Mouse (Mus musculus) CD8-positive naive resting alpha-beta T cell, adult 2 months (primary cell): ENCODE measurements around the gene Slc25a39.

ENCODE experiments used
- DNase-seq, 2 experiments: peaks; one replicate each; pipeline ENCODE4 v3.0.0; 2022; ENCODE audit warnings: low read depth in 2 of 2, low spot score in 2 of 2

Gene Slc25a39

DNA sequence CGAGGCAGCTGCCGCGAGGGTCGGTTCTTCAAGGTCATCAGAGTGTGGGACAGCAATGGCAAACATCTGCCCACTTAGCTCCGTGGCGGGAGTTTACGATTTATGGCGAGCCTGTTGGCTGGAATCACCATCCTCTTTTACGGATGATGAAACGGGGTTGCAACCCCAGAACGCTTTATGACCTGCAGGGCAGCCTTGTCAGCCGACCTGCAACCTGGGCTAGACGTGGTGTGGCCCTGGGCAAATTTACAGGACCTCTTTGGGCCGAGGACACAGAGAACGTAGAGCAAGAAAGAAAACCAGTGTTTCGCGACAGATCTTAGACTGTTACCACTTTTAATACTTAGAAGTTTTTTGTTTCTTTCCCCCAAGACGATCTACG, at the start of gene Slc25a39:
Gene Slc25a39 (minus strand): TSS at position 113 of the 382 bp plus-strand sequence.
- peak; percentile 20 to 32 for DNase-seq

DNA sequence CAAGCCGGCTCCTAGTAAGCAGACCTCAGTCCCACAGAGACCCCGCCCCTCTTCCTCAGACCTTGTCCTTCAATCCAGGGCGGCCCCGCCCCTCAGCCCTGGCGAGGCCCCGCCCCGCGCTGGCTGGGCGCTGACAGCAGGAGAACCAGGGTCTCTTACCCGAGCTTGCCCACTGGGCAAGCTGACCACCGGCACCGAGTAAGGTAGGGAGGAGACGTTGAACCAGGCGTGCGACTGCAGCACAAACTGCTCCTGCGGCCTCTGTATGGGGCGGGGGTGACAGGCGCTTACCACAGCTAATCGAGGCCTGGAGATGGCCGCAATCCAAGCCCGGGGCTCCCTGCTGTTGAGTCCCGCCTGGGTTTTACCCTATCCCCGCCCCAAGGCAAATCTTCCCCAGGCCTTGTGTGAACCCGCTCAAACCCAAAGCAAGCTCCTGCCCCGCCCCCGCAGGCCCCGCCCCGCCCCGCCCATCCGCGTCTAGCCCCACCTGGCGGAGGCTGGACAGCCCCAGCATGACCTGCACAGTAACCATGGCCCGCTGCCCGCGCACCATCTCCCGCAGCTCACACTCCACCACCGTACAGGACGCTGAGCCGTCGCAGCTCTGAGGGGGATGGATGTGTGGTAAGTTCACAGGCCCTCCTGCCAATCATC, 48.1 kb upstream of the Slc25a39 start:
- no peak for DNase-seq

DNA sequence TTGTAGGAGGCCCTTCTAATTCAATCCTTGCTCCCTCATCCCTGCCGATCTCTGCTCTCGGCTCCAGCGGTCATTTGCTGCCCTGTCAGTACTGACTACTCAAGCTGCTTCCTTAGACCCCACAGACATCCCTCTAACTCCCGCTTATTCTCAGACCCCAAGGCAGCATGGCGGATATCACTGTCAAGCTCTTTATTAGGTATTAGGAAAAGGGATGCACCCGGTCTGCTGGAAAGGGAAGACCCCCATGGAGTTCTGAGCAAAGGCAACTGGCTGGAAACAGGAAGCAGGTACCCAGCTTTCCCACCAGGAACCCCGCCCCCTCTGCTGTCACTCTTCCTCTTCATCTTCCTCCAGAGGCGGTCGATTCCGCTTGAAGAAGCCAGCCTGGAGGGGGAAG, 45.4 kb upstream of the Slc25a39 start:
- no peak for DNase-seq

DNA sequence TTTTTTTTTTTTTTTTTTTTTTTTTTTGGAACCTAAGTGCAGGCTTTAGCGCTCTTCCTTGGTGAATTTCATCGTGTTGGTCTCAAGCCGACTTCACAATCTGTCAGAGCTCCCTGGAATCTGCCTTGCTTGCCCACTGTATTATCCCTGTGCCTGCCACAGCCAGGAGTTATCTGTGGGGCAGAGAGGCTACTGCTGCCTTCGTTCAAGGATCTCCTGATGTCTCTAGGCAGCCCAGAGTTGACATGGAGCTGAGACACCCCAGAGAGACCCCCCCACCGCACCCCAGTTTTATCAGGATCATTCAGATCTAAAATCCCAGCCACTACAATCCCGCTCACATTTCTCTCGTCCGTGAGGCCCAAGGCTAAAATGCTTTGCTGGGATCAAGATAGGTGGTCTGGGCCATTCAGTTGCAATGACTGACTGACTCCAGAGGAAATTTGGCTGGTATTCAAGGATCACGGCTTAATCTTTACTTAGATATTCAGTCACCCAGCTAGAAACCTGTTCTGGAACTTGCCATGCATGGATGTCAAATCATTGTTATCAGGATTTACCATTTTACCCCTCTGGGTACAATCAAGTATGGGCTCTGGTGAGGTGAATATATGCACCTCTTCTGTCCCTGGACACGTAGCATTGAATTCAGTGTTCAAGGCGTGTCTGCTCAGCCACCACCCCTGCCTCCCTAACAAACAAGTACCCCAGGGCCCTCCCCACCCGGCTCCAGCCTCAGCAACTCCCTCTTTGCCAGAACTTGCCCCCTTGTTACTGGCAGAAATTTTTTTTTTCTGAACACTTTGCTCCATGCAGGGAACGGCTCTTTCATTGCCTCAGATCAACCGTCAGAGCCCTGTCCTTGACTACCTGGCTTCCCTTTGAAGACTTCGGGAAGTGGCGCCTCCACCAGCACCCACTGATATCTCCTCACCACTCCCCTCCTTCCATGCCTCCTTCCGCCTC, 41.6 kb upstream of the Slc25a39 start:
- DNase-seq = no peak

DNA sequence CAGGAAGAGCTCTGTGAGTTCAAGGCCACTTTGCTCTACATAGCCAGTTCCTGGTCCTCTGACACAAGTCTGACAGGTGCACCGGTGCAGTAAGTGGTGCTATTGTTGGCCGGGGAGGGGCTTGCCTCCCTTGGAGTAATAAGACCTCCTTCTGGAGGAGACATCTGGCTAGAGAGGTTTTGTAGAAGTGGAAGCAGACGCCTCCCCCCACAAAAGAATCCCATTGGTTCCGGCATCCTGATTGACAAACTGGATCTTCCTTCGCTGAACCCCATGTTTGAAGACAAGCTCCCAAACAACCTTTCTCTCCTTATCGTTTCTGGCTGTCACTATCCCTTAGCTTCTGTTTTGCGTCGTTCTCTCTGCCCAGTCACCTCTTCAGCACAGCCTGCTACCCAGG, 40.6 kb upstream of the Slc25a39 start:
- no peak for DNase-seq

DNA sequence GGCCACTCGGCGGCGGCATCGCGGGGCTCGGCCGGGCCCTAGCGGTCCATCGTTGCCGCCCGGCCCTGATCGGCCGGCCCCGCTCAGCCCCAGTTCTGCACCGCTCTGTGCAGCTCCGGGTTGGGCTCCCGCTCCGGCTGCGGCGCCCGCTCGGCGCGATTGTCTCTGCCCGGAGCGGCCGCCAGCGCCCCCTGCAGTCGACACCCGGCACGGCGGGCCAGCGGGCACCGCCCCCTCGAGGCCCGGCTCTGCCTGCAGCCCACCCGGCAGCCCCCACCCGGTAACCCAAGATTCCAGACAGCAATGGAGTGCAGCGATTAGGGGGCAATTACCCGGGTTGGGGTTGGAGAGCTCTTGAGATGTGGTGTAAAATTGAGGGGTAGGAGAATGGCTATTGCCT, 39.8 kb upstream of the Slc25a39 start, which contains the start of gene Fam171a2:
Gene Fam171a2 (minus strand): TSS at position 186 of the 400 bp plus-strand sequence.
- peak; percentile 63 to 80 for DNase-seq

DNA sequence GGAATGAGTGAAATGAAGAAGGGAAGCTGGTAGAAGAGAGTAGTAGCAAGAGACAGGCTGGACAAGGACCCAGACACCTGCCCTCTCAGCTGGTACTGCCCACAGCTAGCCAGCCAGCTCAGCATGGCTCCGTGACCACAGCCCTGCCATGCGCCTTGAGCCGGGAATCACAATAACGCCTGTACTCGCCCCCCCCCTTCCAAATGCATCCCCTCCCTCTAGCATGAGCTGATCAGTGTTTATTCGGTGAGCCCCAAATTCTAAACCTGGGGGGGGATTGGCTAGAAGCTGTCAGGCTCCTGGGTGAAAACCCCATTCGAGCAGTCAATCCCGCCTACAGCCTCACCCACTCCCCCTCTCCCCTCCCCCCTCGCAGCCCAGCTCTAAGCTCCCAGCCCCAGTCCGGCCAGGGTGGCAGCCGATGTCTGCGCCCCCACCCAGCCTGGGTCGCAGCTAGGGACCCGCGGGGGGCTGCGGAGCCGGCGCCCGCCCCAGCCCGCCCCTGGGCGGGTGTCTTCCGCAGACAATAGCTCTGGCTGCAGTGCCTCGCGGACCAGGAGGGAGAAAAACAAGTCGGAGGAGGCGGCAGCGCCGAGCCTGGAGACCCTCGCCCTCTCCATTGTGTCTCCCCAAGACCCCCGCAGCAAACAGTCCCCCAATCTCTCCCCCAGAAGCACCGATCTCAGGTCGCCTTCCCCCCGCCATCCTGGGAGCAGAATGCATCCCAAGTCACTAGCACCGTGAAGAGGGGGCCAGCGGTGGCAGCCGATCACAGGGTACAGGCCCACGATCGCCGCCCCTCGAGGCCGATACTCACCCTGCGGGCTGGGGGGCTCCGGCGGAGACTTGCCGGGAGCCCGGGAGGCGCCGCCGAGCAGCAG, 39.1 kb upstream of the Slc25a39 start:
- DNase-seq = no peak

DNA sequence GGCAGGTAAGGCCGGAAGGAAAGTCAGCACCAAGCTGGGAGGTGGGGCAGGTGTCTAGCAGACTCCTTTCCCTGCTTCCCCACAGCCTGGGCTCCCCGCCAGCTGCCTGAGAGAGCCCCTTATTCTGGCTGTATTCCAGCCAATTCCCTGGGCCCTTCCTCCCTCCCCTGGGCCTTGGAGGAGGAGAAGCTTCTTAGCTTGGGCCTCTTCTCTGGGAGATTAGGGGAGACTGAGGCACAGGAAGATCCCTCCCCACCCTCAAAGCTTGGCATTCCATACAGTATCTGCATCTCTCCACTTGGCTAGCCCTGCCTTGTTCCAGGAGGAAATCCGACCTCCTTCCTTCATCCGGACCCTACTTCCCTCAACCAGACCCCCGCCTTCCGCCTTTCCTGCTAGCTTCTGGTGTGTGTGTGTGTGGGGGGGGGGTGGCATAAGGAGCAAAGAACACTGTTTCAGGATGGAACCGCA, 38.2 kb upstream of the Slc25a39 start:
- DNase-seq = no peak

DNA sequence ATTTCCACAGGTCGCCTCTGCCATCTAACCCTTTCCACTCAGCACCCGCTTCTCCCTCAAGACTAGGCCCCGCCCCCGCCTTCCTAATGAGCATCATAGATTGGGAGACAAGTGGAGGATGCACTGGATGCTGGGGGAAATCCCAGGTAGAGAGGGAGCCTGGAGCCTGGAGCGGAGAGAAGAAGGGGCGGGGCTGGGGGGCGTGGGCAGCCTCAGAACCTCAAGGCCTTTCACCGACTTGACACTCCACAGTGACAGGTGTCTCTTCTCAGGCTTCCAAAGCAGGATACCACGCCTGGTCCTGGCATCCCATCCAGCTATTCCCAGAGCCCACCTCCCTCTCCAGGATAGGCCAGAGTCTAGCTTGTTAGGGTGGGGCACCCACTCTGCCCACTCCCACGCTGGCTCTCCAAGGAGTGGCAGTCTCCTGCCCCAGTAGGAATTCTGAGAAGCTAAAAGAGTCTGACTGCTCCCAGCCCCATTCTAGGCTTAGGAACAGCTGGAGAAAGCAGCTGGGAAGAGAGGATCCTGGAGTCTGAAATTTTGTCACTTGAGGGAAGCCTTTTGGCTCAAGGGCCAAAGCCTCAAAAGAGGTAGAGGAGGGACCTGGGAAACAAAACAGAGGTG, 37.6 kb upstream of the Slc25a39 start:
- DNase-seq = no peak

DNA sequence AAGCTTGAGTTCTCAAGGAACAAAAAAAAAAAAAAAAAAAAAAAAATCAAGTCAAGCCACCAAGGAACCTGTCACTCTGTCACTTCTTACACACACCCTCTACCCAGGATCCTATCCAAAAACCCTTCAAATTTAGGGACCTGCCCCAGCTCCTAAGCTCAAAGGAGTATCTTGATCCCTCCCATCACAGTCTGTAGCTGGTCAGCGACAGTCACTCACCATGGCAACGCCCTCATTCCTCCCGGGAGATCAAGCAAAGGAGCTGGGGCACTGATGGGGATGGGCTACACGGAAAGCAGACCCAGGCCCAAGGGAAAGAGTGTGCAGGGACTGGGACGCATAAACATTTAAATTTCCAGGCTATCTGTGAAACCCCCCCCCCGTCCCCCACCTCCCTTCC, 37.0 kb upstream of the Slc25a39 start:
- no peak for DNase-seq

DNA sequence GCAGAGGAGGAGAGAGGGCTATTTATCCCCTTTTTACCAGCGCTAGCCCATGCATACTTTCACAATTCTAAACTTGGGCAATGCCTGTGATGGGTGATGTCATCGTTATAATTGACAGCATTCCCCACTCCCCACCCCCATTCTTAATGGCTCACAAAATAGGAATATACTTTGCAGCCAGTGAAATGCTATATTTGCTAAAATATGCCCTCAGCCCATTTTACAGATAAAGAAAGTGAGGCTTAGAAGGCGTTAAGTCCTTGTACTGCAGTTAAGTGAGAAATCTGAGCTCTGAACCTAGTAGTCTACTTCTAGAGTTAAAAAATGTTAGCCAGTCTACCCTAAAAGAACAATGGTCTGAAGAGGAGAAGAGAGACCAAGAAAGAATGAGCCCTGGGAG, 36.6 kb upstream of the Slc25a39 start:
- no peak for DNase-seq

DNA sequence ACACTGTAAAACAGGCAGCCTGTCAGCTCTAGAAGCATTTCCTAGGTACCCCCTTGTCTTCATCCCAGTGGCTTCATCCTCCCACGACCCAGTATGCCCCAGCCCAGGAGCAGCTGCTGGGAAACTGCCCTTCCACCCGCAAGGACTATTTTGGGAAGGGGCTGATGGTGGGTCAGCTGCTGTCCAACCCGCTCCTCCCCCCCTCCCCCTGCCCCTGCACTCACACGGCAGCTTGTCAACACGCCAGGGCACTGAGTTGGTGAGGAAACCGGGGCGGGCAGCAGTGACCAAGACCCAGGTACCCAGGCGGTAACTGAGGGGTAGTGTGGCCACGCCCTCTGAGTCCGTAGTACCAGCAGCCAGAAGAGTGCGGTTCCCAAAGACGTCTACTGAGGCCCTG, 36.0 kb upstream of the Slc25a39 start:
- no peak for DNase-seq

DNA sequence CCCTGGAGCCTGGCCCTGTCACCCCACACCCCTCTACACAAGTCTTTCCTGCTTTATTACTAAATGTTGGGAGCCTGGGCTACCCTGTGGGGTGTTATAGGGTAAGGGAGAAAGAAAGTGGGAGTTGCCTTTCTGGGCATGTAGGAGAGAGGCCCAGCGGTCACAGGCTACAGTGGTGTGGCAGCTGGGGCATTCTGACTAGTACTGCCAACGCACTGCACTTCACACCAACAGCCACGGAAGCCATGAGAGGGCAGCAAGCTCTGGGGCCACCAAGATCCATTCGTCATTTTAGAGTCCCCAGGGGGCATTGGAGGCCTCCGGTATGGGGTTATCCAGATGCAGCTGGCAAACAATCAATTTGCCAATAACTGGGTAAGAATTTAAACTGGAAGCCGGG, 34.3 kb upstream of the Slc25a39 start:
- DNase-seq = no peak

DNA sequence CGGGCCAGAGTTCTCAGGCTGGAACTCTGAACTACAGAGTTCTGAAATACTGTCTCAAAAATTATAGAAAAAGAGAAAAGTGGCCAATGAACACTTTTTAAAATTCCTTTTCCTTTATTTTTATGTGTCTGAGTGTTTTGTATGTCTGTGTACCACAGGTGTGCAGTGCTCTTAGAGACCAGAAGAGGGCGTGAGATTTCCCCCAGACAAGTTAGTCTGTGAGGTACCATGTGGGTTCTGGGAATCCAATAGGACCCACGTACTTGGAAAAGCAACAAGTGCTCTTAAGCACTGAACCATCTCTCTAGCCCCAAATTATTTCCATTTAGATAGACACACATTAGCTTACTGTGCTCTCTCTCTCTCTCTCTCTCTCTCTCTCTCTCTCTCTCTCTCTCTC, 33.7 kb upstream of the Slc25a39 start:
- no peak for DNase-seq

DNA sequence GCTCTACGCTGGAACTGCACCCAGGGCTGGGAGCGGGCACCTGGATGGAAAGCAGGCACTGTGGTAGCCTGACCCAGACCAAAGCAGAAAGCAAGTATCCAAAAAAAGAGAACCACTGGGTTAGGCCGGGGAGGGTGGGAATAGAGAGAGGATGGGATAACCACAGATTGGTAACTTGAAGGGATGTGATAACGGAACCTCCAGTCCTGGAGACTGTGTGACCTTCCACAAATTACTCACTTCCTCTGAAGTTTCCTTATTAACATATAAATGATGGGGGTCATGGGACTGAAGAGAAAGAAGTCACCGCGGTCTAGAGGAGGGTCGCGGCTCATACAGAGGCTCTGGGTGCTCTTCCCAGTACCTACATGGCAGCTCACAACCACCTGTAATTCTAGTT, 32.5 kb upstream of the Slc25a39 start:
- no peak for DNase-seq

DNA sequence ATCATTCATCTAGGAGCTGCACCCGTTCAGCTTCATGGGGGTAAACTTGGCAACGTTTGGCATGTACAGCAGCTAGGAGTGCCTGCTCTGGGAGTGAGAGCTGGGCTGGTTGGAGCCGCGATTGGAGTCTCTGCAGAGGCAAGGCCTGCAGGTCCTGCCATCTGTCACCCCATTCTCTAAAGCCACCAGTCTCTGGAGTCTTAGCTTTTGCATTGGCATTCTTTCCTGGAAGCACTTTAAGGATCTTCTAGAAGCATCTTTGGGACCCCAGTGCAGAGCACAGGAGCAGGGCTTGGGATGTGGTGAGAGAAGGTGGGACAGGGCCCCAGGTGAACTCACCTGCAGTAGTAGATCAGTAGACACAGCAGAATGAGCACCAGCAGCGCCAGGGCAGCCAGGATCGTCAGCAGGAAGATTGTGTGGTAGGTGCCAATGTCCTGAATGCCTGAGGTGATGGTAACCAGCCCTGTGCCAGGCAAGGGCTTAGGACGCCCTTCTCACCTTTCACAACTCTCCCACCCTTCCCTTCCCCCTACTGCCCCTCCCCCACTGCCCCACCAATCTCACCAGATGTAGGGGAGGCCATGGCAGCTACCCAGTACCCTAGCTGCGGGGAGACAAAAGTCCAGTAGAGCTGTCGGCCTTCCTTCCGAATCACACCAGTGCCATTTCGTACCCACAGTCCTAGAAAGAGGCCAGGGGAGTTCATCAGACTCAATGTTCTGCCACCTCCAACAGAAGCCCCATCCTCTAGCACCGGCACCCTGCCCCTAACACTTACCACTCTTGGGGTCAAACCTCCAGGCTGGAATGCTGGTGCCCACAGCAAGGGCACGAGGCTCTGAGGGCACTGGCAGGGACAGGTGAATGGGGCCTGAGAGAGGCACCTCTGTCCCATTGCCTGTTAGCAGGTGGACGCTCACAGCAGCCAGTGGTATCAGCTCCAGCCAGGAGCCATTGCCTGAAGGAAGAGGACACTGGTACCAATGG, 31.6 kb upstream of the Slc25a39 start:
- no peak for DNase-seq

DNA sequence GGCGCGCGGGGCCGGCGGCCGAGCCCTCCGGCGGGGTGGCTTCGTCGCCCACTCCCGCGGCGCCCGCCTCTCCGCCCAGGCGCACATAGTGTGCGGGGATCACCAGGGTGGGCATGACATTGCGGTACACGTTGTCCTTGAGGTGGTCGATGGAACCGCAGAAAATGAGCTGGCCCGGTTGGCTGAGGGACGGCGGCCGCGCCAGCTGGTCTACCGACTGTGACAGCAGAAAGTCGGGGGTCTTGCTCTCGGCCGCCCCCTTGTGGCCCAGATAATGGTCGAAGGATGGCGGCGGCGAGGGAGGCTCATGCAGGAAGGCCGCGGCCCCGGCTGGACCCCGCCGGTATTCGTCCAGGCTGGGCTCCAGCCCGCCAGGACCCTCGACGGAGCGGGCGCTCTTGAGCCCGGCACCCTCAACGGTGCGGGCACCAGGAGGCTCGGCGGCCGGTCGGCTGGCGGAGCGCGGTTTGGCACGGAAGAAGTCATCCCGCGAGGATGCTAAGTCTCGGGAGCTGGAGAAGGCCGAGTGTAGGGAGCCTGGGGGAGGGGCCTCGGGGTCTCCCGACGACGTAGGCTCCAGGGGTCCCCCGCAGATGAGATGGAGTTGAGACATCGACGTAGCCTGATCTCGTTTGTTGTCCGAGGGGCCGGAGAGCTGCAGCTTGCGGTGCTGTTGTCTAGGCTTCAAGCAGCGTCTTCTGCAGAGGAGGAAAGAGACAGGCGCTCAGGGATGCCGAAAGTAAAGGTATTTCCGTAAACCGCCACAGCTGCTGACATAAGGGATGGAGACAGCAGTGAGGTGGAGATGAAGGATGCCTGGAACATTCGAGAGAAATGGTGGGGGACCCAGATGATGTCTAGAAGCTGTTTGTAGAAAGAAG, 30.7 kb upstream of the Slc25a39 start:
- DNase-seq = peak; percentile 44 to 62
